Mouse (Mus musculus): ENCODE measurements around the gene Smg1. TPM values are rescaled to one million over a fixed set of nuclear protein-coding genes. Genes with fewer than 3 reads are reported as not detected.
A peak's percentile ranks its signal among the peaks of the same experiment; 100 is the strongest.

Smg1 gene
- polyA plus RNA-seq, 1 experiment from 2014 or later: 15.6 TPM

DNA sequence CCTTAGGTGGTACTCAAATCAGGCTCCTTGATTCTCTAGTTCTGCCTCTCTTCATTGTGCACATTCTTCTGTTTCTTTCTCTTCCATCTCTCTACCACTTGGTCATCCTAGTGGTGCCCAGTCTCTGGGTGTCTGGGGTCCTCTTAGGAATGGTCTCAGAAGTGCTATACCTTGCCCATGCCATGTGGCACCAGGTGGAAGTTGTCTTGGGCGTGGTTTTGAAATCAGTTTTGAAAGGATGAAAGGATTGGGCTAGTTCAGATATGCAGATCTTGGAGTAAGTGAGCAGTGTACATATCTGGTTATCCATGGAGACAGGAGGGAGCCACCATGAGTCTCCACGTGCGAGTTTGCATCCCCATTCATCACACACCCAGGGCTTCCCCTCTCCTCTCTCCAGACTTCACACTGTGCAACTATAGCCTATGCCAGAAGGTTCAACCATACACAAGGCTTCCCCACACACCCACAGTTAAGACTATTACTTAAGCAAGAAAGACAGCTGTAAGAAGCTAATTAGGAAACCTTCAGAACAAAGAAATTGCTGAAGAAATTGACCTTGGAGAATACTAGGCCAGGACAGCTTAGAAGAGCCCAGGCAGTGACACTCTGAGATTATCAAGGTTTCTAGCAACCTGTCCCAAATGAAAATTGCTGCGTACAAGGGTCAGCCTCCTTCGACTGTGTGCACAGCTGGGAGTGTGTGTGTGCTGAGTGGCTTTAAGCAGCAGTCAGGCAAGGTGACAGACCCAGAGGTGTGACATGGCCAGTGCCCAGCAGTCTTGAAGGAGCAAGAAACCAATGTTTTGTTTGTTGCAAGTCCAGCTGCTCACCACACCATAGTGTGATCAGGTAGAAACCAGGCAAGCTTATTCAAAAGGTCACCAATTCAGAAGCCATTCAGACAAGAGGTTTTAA, 139.7 kb downstream of the Smg1 start:
- 39% methylated on average over 5 of the region's 5 CpGs for WGBS
- no peak overlapping the region for H3K4me3 ChIP-seq (replicated peaks)
- H3K27me3 ChIP-seq: no peaks in the 10 kb centered on the region
- no peak overlapping the region for H3K9ac ChIP-seq
- peaks cover 46% of the 10 kb centered on the region for H3K36me3 ChIP-seq
- no peak; the same call in 1 of the 2 replicates for ATAC-seq (ENCODE audit: insufficient number of reproducible peaks, low FRiP score, low TSS enrichment, low read depth)
- 0 out of 2 replicates have a peak, but pooled peaks cover 6% of the 10 kb centered on the region for H3K4me1 ChIP-seq
- no peak overlapping the region for H3K4me2 ChIP-seq (replicated peaks)
- 0 out of 2 replicates have a peak overlapping the region, but pooled peaks have one; percentile 30 for H3K27ac ChIP-seq (replicated peaks)
- H3K9me3 ChIP-seq (replicated peaks): no peaks in the 10 kb centered on the region

- H3K36me3 ChIP-seq: peaks cover 37% of the 10 kb centered on the region
- 0 out of 2 replicates have a peak, but pooled peaks cover 6% of the 10 kb centered on the region for H3K4me1 ChIP-seq
- no peaks in the 10 kb centered on the region for H3K27me3 ChIP-seq
- no peaks in the 10 kb centered on the region for H3K9me3 ChIP-seq (replicated peaks)
- H3K27ac ChIP-seq (replicated peaks): 0 out of 2 replicates have a peak overlapping the region, but pooled peaks have one; percentile 30
- H3K9ac ChIP-seq: no peak overlapping the region
- no peak for ATAC-seq (ENCODE audit: insufficient number of reproducible peaks, low FRiP score, low TSS enrichment, low read depth)
- no peak overlapping the region for H3K4me2 ChIP-seq (replicated peaks)
- 32% methylated on average over 4 of the region's 4 CpGs for WGBS
- H3K4me3 ChIP-seq (replicated peaks): no peak overlapping the region
Observed at GRCm38 (mm10) chr7:118102678-118103461, 140.6 kb downstream of the Smg1 start.

GRCm38 (mm10) chr7:118102231-118102630, 141.2 kb downstream of the Smg1 start:
- no peak overlapping the region for H3K27ac ChIP-seq (replicated peaks)
- H3K9me3 ChIP-seq (replicated peaks): no peaks in the 10 kb centered on the region
- 48% methylated on average over 4 of the region's 4 CpGs for WGBS
- H3K9ac ChIP-seq: no peak overlapping the region
- peaks cover 31% of the 10 kb centered on the region for H3K36me3 ChIP-seq
- no peak for ATAC-seq (ENCODE audit: insufficient number of reproducible peaks, low FRiP score, low TSS enrichment, low read depth)
- H3K27me3 ChIP-seq: no peaks in the 10 kb centered on the region
- 0 out of 2 replicates have a peak, but pooled peaks cover 6% of the 10 kb centered on the region for H3K4me1 ChIP-seq
- no peak overlapping the region for H3K4me2 ChIP-seq (replicated peaks)
- no peak overlapping the region for H3K4me3 ChIP-seq (replicated peaks)

GRCm38 (mm10) chr7:118097615-118098014, 145.9 kb downstream of the Smg1 start:
- H3K4me1 ChIP-seq: 0 out of 2 replicates have a peak, but pooled peaks cover under 1% of the 10 kb centered on the region
- H3K4me3 ChIP-seq (replicated peaks): no peak overlapping the region
- H3K27me3 ChIP-seq: no peaks in the 10 kb centered on the region
- H3K9ac ChIP-seq: no peak overlapping the region
- H3K27ac ChIP-seq (replicated peaks): no peak overlapping the region
- H3K9me3 ChIP-seq (replicated peaks): no peaks in the 10 kb centered on the region
- H3K4me2 ChIP-seq (replicated peaks): no peak overlapping the region
- ATAC-seq (ENCODE audit: insufficient number of reproducible peaks, low FRiP score, low TSS enrichment, low read depth): no peak
- WGBS: 60% methylated on average over 7 of the region's 7 CpGs
- H3K36me3 ChIP-seq: no peaks in the 10 kb centered on the region

Other genes starting within 250 kb of the Smg1 start
- 775 and 795 TPM in 2 replicates for gene Rps15a, start 127.5 kb downstream of the Smg1 start, polyA plus RNA-seq (2015; fragmentation: Nextera tagmentation; extraction: Ambion mirVana)
- gene Arl6ip1, start 114.0 kb downstream of the Smg1 start, polyA plus RNA-seq (2015; fragmentation: Nextera tagmentation; extraction: Ambion mirVana): 408 and 409 TPM in 2 replicates
- 2.8 and 2.9 TPM in 2 replicates for gene Syt17, start 204.6 kb upstream of the Smg1 start, polyA plus RNA-seq (2015; fragmentation: Nextera tagmentation; extraction: Ambion mirVana)
- gene Itpripl2, start 248.3 kb upstream of the Smg1 start, polyA plus RNA-seq (2015; fragmentation: Nextera tagmentation; extraction: Ambion mirVana): 7.2 and 8.6 TPM in 2 replicates

All from embryonic facial prominence, embryonic 15.5 days (tissue).